Mouse (Mus musculus) heart, adult 2 months (tissue): Measurements from ENCODE around the gene Ndufs2. TPM values are rescaled to one million over a fixed set of nuclear protein-coding genes. Genes with fewer than 3 reads are reported as not detected.

ENCODE experiments used
- DNase-seq, 2 experiments: peaks; one replicate each; pipeline ENCODE4 v3.0.0; 2021
- H3K27ac ChIP-seq: fragments of 200-600 bp; 2 replicates; pipeline ENCODE4 v1.8.1; 2022
- H3K27me3 ChIP-seq: fragments of 200-500 bp; 2 replicates; pipeline ENCODE4 v1.6.1; 2012; ENCODE audit warnings: mild to moderate bottlenecking, low read length, inconsistent platforms, mixed read lengths; ENCODE audit not compliant: control insufficient read depth, insufficient read depth
- H3K36me3 ChIP-seq: fragments of 200-500 bp; 2 replicates; pipeline ENCODE4 v1.6.1; 2012; ENCODE audit warnings: low read length, inconsistent platforms; ENCODE audit not compliant: control insufficient read depth, insufficient read depth
- H3K4me1 ChIP-seq: fragments of 200-500 bp; 2 replicates; pipeline ENCODE4 v1.6.1; 2011; ENCODE audit warnings: low read length; ENCODE audit not compliant: control insufficient read depth, insufficient read depth
- H3K4me3 ChIP-seq: fragments of 200-600 bp; 2 replicates; pipeline ENCODE4 v1.8.1; 2022
- H3K79me2 ChIP-seq: fragments of 200-500 bp; replicated peaks from 2 replicates; pipeline ENCODE4 v1.6.1; 2012; ENCODE audit warnings: mild to moderate bottlenecking, inconsistent platforms, low read length, moderate library complexity, mixed read lengths; ENCODE audit not compliant: control insufficient read depth, insufficient read depth
- H3K9ac ChIP-seq: fragments of 200-500 bp; 2 replicates; pipeline ENCODE4 v1.6.1; 2012; ENCODE audit warnings: low read depth, mild to moderate bottlenecking, control low read depth, inconsistent platforms, low read length, mixed read lengths
- CTCF ChIP-seq: fragments of 200-600 bp; IDR thresholded peaks from 2 replicates; pipeline ENCODE4 v1.8.1; 2022; ENCODE audit warnings: antibody characterized with exemption, mild to moderate bottlenecking, moderate library complexity
- EP300 ChIP-seq: fragments of 200-500 bp; IDR thresholded peaks from 2 replicates; pipeline ENCODE4 v1.6.1; 2011; ENCODE audit warnings: low read depth, low read length, control low read depth; ENCODE audit not compliant: insufficient read depth
- POLR2A ChIP-seq: fragments of 200-500 bp; IDR thresholded peaks from 2 replicates; pipeline ENCODE4 v1.6.1; 2011; ENCODE audit warnings: mild to moderate bottlenecking, low read depth, low read length, control low read depth; ENCODE audit not compliant: insufficient read depth
- WGBS: fragments of 180-500 bp; shearing (Covaris S2); methylation state at CpG from one replicate; pipeline ENCODE4 v1.1.7; 2018; 5-methylcytosine and 5-hydroxymethylcytosine counted together
- intact Hi-C: fragments of 180-260 bp; cut with DNase I; formaldehyde crosslinking; loops from one replicate; pipeline ENCODE4 v1.15.1; 2025
- polyA plus RNA-seq: library from polyadenylated mRNA; depleted of rRNA; stranded (reverse); fragments of >200 nt; gene quantifications from 2 replicates; pipeline ENCODE4 v1.2.3, GENCODE M21; 2012
- total RNA-seq, 2 experiments: library from RNA; stranded (reverse); gene quantifications; 2 replicates each; pipeline ENCODE4 v1.2.3; 2021

The Ndufs2 gene
- total and polyA plus RNA-seq, 3 experiments = 997 to 1,610 (median 1,369) TPM

DNA sequence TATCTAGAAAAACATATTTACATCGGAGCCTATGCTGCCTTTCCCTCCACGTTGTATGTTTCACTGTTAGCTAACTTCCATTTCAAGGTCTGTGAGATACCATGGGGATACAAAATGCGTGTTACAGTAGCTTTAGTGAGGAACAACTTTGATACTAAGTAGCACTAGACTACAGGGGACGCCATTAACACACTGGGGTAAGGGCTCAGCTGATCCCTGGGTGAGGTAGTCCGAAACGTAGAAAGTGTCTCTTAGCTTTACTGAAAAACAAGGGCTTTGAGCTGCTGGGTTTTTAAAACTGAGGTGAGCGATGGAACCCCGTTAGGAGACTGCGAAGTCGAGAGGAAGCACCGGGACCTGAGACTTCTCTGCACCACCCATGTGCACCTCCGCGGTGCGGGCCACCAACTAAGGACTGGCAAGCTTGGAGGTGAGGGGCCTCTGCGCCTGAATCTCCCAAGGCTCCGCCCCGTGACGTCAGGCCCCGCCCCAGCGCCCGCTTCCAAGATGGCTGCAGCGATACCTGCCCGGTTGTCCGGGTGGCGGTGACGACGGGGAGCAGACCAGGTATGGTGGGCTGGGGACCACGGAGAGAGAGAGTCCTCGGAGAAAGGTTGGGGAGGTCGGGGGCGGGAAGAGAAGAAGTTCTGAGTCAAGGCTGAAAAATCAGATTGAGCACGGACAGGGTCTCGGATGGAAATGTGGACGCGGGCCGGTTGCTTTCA lies 18.8 kb upstream of the Ndufs2 start, which contains the start of gene B4galt3:
TSS of gene B4galt3 (plus strand) at position 481 of the 725 bp plus-strand sequence.
- peak within 1 kb of the TSS; percentile 97 for H3K4me3 ChIP-seq
- H3K4me1 ChIP-seq = peaks cover 4% of the 10 kb centered on the region; the same call in 1 of the 2 replicates
- peak within 1 kb of the TSS; percentile 72 for H3K9ac ChIP-seq
- WGBS = 4% methylated on average over 36 of the region's 36 CpGs
- intact Hi-C loops = no loop called here
- TF ChIP-seq CTCF = no peak
- peak; percentile 99 for TF ChIP-seq POLR2A
- TF ChIP-seq EP300 = 0 out of 2 replicates have a peak, but pooled peaks have one; percentile 49
- peak within 1 kb of the TSS; percentile 92 for H3K27ac ChIP-seq
- peak; percentile 96 to 99 for DNase-seq
- peaks cover 3% of the 10 kb centered on the region for H3K79me2 ChIP-seq
- H3K36me3 ChIP-seq = no peaks in the 10 kb centered on the region
- no peaks in the 10 kb centered on the region for H3K27me3 ChIP-seq

- DNase-seq = no peak
- intact Hi-C loops = no loop called here
- no peak overlapping the region for H3K9ac ChIP-seq
- TF ChIP-seq POLR2A (no peak), CTCF (no peak), EP300 (no peak)
- peaks cover 3% of the 10 kb centered on the region for H3K79me2 ChIP-seq
- H3K27me3 ChIP-seq = no peaks in the 10 kb centered on the region
- H3K36me3 ChIP-seq = no peaks in the 10 kb centered on the region
- no peak overlapping the region for H3K27ac ChIP-seq
- H3K4me3 ChIP-seq = no peak overlapping the region
- WGBS = 53% methylated on average over 1 of the region's 1 CpGs
- H3K4me1 ChIP-seq = peaks cover 6% of the 10 kb centered on the region
These were observed 17.2 kb upstream of the Ndufs2 start for GRCm38 (mm10) chr1:171268341-171268740.

GRCm38 (mm10) chr1:171265971-171266744 lies 15.0 kb upstream of the Ndufs2 start:
- H3K27ac ChIP-seq = no peak overlapping the region
- no peak for TF ChIP-seq POLR2A
- TF ChIP-seq EP300 = no peak
- no peak for TF ChIP-seq CTCF
- intact Hi-C loops = no loop called here

GRCm38 (mm10) chr1:171263666-171264461 lies 12.7 kb upstream of the Ndufs2 start:
- Histone ChIP-seq H3K4me3 (no peak overlapping the region), H3K9ac (no peak overlapping the region), H3K27me3 (no peaks in the 10 kb centered on the region), H3K79me2 (no peaks in the 10 kb centered on the region), H3K4me1 (peaks cover 6% of the 10 kb centered on the region), H3K27ac (peak overlapping the region; percentile 76), H3K36me3 (peaks cover 4% of the 10 kb centered on the region; the same call in 1 of the 2 replicates)
- WGBS = 71% methylated on average over 3 of the region's 3 CpGs
- intact Hi-C loops = no loop called here
- no peak for DNase-seq
- TF ChIP-seq EP300 (no peak), CTCF (peak; percentile 27), POLR2A (no peak)

More at GRCm38 (mm10) chr1:171265971-171266744, 15.0 kb upstream of the Ndufs2 start:
- Histone ChIP-seq H3K79me2 (peaks cover 3% of the 10 kb centered on the region), H3K4me1 (peaks cover 9% of the 10 kb centered on the region), H3K4me3 (no peak overlapping the region), H3K27me3 (no peaks in the 10 kb centered on the region), H3K9ac (no peak overlapping the region), H3K36me3 (peaks cover 4% of the 10 kb centered on the region; the same call in 1 of the 2 replicates)
- no peak for DNase-seq
- 35% methylated on average over 4 of the region's 4 CpGs for WGBS

GRCm38 (mm10) chr1:171263185-171263611 lies 12.0 kb upstream of the Ndufs2 start:
- H3K27me3 ChIP-seq = no peaks in the 10 kb centered on the region
- intact Hi-C loops = no loop called here
- TF ChIP-seq EP300 (no peak), POLR2A (no peak), CTCF (no peak)
- DNase-seq = no peak
- no peak overlapping the region for H3K9ac ChIP-seq
- peaks cover 4% of the 10 kb centered on the region; the same call in 1 of the 2 replicates for H3K36me3 ChIP-seq
- 0% methylated on average over 2 of the region's 2 CpGs for WGBS
- peaks cover 6% of the 10 kb centered on the region for H3K4me1 ChIP-seq
- H3K79me2 ChIP-seq = no peaks in the 10 kb centered on the region
- peak overlapping the region; percentile 76 for H3K27ac ChIP-seq
- H3K4me3 ChIP-seq = no peak overlapping the region
